Mouse (Mus musculus): ENCODE results near the gene D5Ertd579e.

DNA sequence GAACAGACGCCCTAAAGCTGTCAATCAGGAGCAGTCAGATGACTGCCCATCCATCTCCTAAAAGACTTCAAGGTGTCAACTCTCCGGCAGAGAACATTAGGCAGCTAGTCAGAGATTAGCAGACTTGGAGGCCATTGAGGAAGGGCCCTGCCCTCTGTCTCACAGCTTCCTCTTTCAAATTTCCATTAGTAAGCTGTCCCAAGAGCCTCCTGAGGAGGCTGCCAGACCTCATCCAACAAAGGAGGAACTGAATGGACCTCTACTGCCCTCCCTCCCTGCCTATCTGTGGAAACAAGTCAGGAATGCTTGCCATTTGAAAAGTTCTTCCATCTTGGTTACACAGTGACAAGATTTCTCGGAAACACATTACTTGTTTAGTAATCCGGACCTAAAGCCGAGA lies 16.0 kb upstream of the D5Ertd579e start:
- TF ChIP-seq MAX (IDR thresholded peaks at IDR 0.05) (no peak), CTCF (IDR thresholded peaks at IDR 0.05; ENCODE audit: control insufficient read depth, insufficient read depth, insufficient read length) (no peak)

All from C2C12 (cell line).